Comparison of ENCODE assay signal across 2 mouse cellular contexts in the genomic region with DNA sequence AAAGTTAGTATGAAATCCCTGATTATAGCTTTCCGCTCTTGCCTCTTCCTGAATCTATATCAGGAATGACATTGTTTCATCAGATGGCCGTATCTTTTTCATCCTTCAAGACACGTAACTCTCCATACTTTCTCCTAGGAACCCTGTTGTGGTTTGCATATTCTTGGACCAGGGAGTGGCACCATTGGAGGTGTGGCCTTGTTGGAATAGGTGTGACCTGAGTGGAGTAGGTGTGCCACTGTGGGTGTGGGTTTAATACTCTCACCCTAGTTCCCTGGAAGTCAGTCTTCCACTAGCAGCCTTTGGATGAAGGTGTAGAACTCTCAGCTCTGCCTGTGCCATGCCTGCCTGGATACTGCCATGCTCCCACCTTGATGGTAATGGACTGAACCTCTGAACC. TPM values are rescaled to one million over a fixed set of nuclear protein-coding genes. Genes with fewer than 3 reads are reported as not detected.
"Had no signal": no experiment of that assay in that cellular context is flagged by ENCODE, and none has a peak within 500 bp of the region (broad histone marks: within the 10 kb centered on the region; RNA-seq: fewer than 3 reads in every experiment).

No protein-coding gene starts in this region.

RNA-seq across cellular contexts. Expression of a gene that starts 17.8 kb away (rescaled TPM):
- polyA plus RNA-seq: liver, adult 2 months; macrophage had no signal
